Mouse (Mus musculus): ENCODE results near the gene Vmn2r81. TPM values are rescaled to one million over a fixed set of nuclear protein-coding genes. Genes with fewer than 3 reads are reported as not detected.
"Not testable (repeated sequence)": the region's sequence is repeated elsewhere in the genome, so short reads cannot be mapped to it uniquely, and the experiment has no call there.

The Vmn2r81 gene
- total RNA-seq (2015) (not detected in 2 replicates), total RNA-seq (2017) (not detected in 2 replicates)

- ATAC-seq (replicated peaks; ENCODE audit: poor library complexity) = not testable (repeated sequence)
Observed at GRCm38 (mm10) chr10:79247392-79247791, at the start of gene Vmn2r81. Vmn2r81 (plus strand) TSS chr10:79247692.

GRCm38 (mm10) chr10:79199973-79200372 lies 47.5 kb upstream of the Vmn2r81 start:
- not testable (repeated sequence) for ATAC-seq (replicated peaks; ENCODE audit: poor library complexity)

GRCm38 (mm10) chr10:79220432-79220831 lies 27.1 kb upstream of the Vmn2r81 start:
- ATAC-seq (replicated peaks; ENCODE audit: poor library complexity) = no peak

GRCm38 (mm10) chr10:79221606-79222005 lies 25.9 kb upstream of the Vmn2r81 start:
- ATAC-seq (replicated peaks; ENCODE audit: poor library complexity) = no peak

GRCm38 (mm10) chr10:79222214-79222613 lies 25.3 kb upstream of the Vmn2r81 start:
- no peak for ATAC-seq (replicated peaks; ENCODE audit: poor library complexity)

- ATAC-seq (replicated peaks; ENCODE audit: poor library complexity) = not testable (repeated sequence)
Observed at GRCm38 (mm10) chr10:79322033-79322736, 74.7 kb downstream of the Vmn2r81 start.

- ATAC-seq (replicated peaks; ENCODE audit: poor library complexity) = no peak
Observed at GRCm38 (mm10) chr10:79322737-79323086, 75.2 kb downstream of the Vmn2r81 start.

Other genes starting within 250 kb of the Vmn2r81 start
- gene Olfr1351, start 235.2 kb upstream of the Vmn2r81 start, total RNA-seq (2015) = not detected in 2 replicates
- not detected in 2 replicates for gene Olfr1351, start 235.2 kb upstream of the Vmn2r81 start, total RNA-seq (2017)
- gene Olfr57, start 219.0 kb upstream of the Vmn2r81 start, total RNA-seq (2015) = not detected in 2 replicates
- not detected in 2 replicates for gene Olfr57, start 219.0 kb upstream of the Vmn2r81 start, total RNA-seq (2017)
- 10.2 and 10.6 TPM in 2 replicates for gene 2610008E11Rik, start 150.1 kb upstream of the Vmn2r81 start, total RNA-seq (2015)
- gene 2610008E11Rik, start 150.1 kb upstream of the Vmn2r81 start, total RNA-seq (2017) = 8.1 and 9.8 TPM in 2 replicates
- not detected in 2 replicates for gene Vmn2r80, start 98.9 kb upstream of the Vmn2r81 start, total RNA-seq (2015)
- gene Vmn2r80, start 98.9 kb upstream of the Vmn2r81 start, total RNA-seq (2017) = not detected in 2 replicates
- gene Vmn2r82, start 108.8 kb downstream of the Vmn2r81 start, total RNA-seq (2015) = not detected in 2 replicates
- not detected in 2 replicates for gene Vmn2r82, start 108.8 kb downstream of the Vmn2r81 start, total RNA-seq (2017)
- not detected in 2 replicates for gene Vmn2r83, start 221.0 kb downstream of the Vmn2r81 start, total RNA-seq (2015)
- gene Vmn2r83, start 221.0 kb downstream of the Vmn2r81 start, total RNA-seq (2017) = not detected in 2 replicates

Data from megakaryocyte progenitor cell, adult 5-6 weeks (primary cell).